Mouse (Mus musculus) heart, postnatal 10 days (tissue): Measurements from ENCODE around the gene Chkb. TPM values are rescaled to one million over a fixed set of nuclear protein-coding genes. Genes with fewer than 3 reads are reported as not detected.

Experiments used
- DNase-seq, 2 experiments: peaks; one replicate each; pipeline ENCODE4 v3.0.0; 2021
- intact Hi-C: fragments of 180-260 bp; cut with DNase I; formaldehyde crosslinking; loops from one replicate; pipeline ENCODE4 v1.15.1; 2025
- total RNA-seq, 2 experiments: library from RNA; stranded (reverse); gene quantifications; 2 replicates each; pipeline ENCODE4 v1.2.3; 2021

The Chkb gene
- total RNA-seq, 2 experiments from 2014 or later, result 71.8 to 73.9 TPM

DNA sequence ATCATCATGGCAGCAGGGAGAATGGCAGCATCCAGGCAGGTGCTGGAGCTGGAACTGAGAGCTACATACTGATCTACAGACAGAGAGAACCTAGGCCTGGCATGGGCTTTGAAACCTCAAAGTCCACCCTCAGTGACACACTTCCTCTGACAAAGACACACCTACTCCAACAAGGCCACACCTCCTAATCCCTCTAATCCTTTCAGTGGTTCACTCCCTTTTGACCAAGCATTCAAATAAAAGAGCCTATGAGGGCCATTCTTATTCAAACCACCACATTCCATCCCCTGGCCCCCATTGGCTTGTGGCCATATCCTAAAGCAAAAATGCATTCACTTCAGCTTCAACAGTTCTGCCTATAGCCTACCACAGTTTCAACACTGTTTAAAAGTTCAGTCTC is 23.0 kb downstream of the Chkb start:
- intact Hi-C loops, result no loop called here
- DNase-seq, result no peak

DNA sequence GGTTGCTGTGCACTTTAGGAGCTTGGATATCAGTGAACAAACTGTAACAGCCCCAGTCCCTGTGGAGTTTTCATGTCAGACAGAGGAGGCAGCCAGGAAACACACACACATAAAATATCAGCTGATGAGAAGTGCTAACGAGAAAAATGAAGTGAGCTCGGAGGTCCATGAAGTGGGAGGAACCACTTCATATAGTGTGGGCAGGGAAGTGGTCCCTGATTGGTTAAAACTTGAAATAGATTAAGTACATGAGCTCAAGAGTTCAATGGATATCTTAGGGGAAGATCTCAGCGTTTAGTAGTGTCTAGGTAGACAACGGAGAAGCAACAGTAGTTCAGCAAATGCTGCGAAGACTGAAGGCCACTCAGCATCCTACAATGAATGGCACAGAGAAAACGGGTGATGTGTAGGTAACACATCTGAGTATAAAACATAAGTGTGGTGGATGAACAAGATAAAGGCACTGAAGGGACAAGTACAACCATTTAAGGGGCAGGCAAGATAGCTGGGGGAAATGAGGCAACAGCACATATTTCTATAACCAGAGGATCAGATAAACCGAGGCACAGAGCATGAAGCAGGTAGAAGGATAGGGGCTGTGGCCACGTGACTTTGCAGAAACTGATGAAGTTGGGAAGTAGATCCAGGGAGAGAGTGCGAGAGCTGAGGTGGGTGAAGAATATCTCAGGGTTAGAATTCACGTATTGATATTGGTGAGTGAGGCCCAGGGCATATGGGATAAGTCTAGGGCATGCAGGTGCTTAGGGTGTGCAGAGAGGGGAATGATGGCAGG is 24.7 kb downstream of the Chkb start:
- intact Hi-C loops, result no loop called here
- no peak for DNase-seq

DNA sequence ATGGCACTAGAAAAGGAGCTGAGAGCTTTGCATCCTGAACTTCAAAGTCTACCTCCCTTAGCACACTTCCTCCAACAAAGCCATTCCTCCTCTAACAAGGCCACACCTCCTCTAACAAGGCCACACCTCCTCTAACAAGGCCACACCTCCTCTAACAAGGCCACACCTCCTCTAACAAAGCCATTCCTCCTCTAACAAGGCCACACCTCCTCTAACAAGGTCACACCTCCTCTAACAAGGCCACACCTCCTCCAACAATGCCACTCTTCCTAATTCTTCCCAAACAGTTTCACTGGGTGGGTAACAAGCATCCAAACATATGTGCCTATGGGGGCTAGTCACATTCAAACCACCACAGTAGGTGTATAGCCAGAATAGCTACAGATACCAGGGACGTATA is 27.2 kb downstream of the Chkb start:
- no peak for DNase-seq
- intact Hi-C loops, result no loop called here

DNA sequence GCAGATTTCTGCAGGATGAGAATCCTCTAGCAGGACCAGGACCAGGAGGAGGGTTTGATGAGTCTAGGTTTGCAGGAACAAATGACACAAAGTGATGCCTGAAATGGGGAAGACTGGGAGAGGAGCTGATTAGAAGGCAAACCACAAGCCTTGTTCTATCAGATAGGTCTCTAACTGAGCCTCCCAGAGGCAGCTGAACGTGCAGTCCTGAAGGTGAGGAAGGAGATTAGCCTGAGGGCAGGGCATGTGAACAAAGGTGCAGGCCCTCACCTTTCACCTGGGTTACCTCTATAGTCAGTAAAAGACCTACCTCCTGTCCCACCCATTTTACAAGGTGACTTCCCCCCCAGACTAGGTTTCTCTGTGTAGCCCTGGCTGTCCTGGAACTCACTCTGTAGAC is 30.0 kb downstream of the Chkb start:
- DNase-seq, result no peak
- intact Hi-C loops, result no loop called here

DNA sequence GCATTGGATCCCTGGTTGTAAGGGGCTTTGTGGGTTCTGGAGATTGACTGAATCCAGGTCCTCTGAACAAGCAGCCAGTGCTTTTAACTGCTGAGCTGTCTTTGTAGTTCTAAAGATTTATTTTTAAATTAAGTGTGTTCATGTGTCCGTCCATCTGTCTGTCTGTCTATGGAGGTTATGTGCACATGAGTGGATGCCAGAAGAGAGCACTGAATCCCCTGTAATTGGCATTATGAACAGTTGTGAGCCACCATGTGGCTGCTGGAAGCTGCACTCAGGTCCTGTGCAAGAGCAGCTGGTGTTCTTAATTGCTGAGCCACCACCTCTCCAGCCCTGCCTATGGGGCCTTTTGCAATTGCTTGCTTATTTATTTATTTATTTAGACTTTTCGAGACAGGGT is 31.6 kb downstream of the Chkb start:
- no peak for DNase-seq
- intact Hi-C loops, result no loop called here

DNA sequence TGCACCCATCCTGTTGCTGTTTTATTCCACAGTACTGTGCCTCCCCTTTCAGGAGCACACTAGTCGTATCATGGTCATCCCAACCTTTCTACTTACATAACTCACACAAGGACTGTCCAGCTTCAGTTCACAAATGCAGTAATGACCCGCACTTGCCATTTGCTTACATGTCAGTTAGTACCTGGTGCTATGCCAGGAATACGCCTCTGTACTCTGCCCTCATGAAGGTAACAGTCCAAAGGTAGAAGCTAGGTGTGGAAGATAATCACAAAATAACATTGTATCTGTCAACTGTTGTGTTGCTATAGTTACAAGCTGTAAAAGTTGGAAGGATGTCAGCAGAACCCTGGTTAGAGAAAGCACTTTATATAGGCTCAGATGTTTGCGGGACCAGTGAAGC is 32.8 kb downstream of the Chkb start:
- intact Hi-C loops, result no loop called here
- no peak for DNase-seq

DNA sequence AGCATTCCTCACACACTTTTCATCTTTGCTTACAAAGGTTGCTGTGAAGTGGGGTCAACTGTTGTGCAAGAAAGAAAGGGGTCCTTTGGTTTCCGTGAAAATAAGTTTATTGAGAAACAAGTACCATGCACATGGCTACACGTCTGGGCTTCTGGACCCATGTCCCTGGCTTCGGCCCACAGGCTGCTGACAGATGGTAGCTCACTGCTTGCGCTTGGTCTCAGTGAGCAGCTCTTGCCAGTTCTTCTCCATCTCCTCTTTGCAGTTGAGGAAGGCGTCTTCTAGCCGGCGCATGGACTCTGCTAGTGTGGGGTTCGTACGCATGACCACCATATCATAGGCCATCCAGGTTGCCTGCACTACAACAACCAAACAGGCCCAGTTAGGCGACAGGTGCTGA is 39.6 kb downstream of the Chkb start:
- intact Hi-C loops, result no loop called here
- DNase-seq, result no peak

DNA sequence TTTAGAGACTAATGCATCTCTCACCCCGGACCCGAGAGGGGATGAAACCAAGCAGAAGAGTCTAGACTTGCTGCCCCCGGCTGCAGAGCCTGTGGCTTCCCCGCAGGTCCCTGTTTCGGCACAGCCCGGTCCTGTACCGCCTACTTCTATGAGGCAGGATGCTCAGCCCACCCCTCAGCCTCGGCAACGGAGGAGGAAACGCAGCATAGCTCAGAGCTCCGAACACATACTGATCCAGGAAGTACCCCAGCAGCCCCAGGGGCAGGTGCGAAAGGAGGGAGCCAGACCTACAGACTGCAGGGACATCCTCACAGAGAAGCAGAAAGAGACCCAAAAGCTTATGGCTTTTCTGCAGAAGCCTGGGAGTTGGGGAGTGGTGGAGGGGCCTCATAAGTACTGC is 42.6 kb downstream of the Chkb start:
- DNase-seq, result no peak
- intact Hi-C loops, result no loop called here

DNA sequence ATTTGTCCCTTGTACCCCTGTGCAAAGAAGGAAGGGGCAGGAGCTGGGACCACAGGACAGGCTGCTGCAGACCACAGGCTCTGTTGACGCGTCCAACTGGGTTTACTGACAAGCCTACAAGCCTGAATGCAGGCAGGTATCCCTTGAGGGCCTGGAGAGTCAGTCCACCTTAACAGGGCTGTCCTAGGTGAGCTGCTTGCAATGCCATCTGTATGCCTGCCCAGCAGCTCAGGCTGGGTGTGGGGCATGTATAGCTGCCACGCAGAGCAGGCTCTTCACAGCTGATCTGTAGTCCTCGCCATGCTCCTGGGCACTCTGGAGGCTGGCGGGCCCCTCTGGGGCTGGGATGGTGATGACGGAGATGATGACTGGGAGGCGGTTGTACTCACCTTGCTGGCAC is 45.1 kb downstream of the Chkb start, which contains the start of gene Klhdc7b:
Gene Klhdc7b (plus strand): TSS at position 301 of the 400 bp plus-strand sequence.
- intact Hi-C loops, result no loop called here
- DNase-seq, result no peak

DNA sequence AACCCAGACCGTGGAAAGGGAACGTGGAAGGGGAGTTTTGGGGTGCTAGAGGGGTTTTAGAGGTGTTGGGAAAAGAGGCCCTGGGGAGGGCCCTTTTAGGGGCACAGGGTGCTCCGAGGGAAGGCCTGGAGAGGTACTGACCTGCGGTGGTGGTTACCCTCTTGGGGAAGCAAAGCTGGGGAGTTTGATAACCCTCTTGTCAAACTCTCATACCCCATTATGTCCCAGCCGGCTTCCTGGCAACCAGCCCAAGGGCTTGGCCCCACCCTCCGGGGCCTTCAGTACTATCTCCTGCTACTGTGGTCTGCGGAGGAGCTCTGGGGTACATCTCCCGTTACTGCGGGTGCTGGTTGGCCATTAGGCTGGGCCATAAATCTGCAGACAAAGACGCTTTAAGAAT is 50.3 kb downstream of the Chkb start:
- DNase-seq, result peak in 1 of 2 experiments; percentile 35

DNA sequence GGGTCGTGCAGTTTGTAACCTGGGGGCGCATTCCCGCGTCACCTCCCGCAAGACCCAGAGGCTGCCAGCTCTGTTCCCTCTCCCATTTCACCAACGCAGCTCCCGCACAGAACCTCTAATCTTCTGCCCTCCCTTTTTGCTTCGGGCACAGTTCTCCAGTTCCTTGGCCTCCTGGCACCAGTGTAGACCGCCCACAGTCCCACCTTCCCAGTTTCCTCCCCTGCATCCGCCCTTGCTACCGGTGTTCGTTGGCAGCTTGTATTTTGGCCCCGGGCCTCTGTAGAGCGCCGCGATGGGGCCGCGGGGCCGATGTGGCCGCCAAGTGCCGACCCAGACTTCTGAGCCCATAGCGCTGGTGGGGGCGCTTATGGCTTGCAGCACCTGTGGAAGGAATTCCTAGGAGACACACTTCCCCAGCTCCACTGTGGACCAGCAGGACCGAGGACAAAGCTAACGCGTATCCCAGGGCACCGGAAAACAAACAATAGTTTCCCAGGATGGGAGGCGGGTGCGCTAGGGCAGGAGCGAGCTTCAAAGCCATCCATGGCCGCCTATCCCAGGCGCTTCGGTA is 50.8 kb downstream of the Chkb start, which contains the start of gene Odf3b:
Gene Odf3b (minus strand): TSS at position 452 of the 571 bp plus-strand sequence.
- intact Hi-C loops, result loop anchor here (2.0 to 5.0 kb wide), 2 partner anchors 50 to 148 kb away; partner anchors contain the start of genes C730034F03Rik, Chkb and Gm44502
- DNase-seq, result peak; percentile 54 to 57

More for the DNA sequence above, 50.3 kb downstream of the Chkb start:
- intact Hi-C loops, result loop anchor here (2.0 to 5.0 kb wide), 2 partner anchors 49 to 148 kb away; partner anchors contain the start of genes C730034F03Rik, Chkb and Gm44502

DNA sequence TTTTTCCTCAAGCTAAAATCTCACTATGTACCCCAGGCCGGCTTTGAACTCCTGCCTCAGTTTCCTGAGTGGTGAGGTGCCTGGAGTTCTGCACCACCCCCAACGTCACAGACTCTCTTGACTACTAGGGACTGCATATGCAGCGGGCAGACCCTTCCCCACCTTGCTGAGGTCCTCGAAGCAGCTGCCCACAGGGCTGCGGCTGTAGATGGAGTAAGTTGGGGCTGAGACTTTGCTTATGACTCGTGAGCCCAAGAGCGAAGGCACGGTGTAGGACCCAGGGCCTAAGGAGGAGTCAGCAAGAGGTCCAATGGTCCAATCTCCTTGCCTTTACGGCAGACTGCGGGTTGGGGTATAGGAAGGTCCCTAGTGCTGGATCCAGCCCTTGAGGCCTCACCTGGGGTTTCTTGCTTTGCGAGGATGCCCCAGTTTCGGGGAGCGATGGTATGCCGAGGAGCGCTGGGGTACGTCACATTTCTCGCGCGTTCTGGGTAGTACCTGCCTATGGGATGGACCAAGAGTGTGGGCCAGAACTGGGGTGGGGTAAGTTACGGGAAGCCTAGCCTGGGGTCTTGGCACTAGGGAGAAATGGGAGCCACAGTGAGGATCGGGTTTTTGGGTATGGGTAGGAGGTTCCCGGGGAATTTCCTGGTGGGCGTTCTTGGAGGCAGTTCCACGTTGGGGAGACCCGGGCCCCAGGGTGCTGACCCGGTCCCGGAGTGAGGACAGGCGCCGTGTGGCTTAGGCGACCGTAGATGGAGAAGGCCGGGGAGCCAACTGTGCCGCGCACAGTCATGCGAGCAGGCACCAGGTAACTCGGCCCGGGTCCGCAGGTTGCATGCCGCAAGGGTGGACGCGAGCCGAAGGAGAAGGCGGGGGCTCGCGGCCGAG is 51.5 kb downstream of the Chkb start:
- intact Hi-C loops, result loop anchor here (2.0 to 5.0 kb wide), 2 partner anchors 51 to 149 kb away; partner anchors contain the start of genes C730034F03Rik, Chkb and Gm44502
- DNase-seq, result no peak

DNA sequence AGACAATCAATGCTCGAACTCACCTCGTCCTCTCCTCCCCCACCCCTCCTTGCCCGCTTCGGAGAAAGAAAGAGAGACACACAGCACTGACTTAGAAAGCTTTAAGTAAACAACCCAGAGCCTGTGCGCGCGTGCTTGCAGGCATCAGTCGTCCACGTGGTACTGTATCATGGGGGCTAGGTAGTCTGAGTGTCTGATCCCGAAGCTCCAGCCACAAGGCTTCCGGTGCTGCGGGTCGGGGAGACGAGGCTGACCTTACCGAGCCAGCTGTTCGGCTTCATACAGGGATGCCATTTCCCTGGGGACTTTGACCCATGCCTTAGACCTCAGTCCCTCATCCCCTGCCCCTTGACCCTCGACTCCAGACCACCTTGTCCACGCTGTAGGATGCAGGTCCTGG is 52.3 kb downstream of the Chkb start:
- intact Hi-C loops, result loop anchor here (5.0 kb wide), 1 partner anchor 150 kb away; no protein-coding TSS in a partner anchor

DNA sequence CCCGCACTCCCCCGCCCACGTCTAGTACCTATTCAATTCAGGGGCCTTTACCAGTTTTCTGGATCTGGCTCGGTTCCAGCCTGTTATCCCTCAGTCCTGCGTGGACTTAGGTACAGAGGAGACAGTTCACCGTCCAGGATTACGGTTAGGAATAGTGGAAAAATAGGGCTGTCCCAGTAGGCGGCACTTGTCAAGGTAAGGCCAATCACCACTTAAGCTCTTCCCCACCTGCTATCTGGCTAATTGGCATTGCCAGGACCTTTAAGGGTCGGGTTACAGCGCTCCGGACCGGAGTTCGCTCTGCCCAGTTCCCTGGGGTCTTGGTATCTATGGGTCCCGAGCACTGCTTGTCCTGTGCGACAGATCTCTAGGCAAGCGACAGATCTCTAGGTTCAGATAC is 52.8 kb downstream of the Chkb start, which contains the start of gene Tymp:
Gene Tymp (minus strand): TSS at position 83 of the 400 bp plus-strand sequence.
- intact Hi-C loops, result loop anchor here (5.0 kb wide), 1 partner anchor 150 kb away; no protein-coding TSS in a partner anchor
- no peak for DNase-seq

More for the DNA sequence above, 52.3 kb downstream of the Chkb start:
- no peak for DNase-seq

Other genes with a start within 250 kb of the Chkb start
- 100 to 1,000 TPM; 115 to 145 TPM for gene Plxnb2, start 249.1 kb downstream of the Chkb start, total RNA-seq
- gene Dennd6b, start 233.4 kb downstream of the Chkb start, total RNA-seq, result 1 to 10 TPM; 8.6 TPM
- 10 to 100 TPM; 59.5 to 60.6 TPM for gene Ppp6r2, start 218.4 kb downstream of the Chkb start, total RNA-seq
- 10 to 100 TPM; 71.2 to 77.1 TPM for gene Sbf1, start 114.6 kb downstream of the Chkb start, total RNA-seq
- gene Adm2, start 107.2 kb downstream of the Chkb start, total RNA-seq, result not detected
- gene Miox, start 95.5 kb downstream of the Chkb start, total RNA-seq, result not detected
- 10 to 100 TPM; 44.2 to 48.9 TPM for gene Lmf2, start 74.2 kb downstream of the Chkb start, total RNA-seq
- gene Ncaph2, start 74.2 kb downstream of the Chkb start, total RNA-seq, result 10 to 100 TPM; 79.2 to 80.9 TPM
- 10 to 100 TPM; 20.5 to 22.0 TPM for gene Sco2, start 56.1 kb downstream of the Chkb start, total RNA-seq
- gene Tymp, start 52.9 kb downstream of the Chkb start, total RNA-seq, result under 1 TPM; 0.31 to 0.64 TPM
- gene Odf3b, start 50.6 kb downstream of the Chkb start, total RNA-seq, result 1 to 10 TPM; 1.3 to 1.5 TPM
- gene Klhdc7b, start 45.0 kb downstream of the Chkb start, total RNA-seq, result not detected
- gene Syce3, start 19.4 kb downstream of the Chkb start, total RNA-seq, result not detected
- gene Cpt1b, start 4.0 kb downstream of the Chkb start, total RNA-seq, result 100 to 1,000 TPM; 700 to 720 TPM
- gene C730034F03Rik, start 319 bp downstream of the Chkb start, total RNA-seq, result 1 to 10 TPM; 1.9 to 2.4 TPM
- 10 to 100 TPM; 14.6 to 15.4 TPM for gene Gm44502, start 212 bp downstream of the Chkb start, total RNA-seq
- gene Mapk8ip2, start 24.0 kb upstream of the Chkb start, total RNA-seq, result under 1 TPM; 0.05 to 0.12 TPM
- gene Arsa, start 47.5 kb upstream of the Chkb start, total RNA-seq, result 10 to 100 TPM; 18.1 to 18.4 TPM
- gene Shank3, start 69.7 kb upstream of the Chkb start, total RNA-seq, result 10 to 100 TPM; 82.6 to 86.1 TPM
- 1 to 10 TPM in 1 of 2 experiments, under 1 TPM in 1; 0.55 to 1.5 TPM for gene Acr, start 138.4 kb upstream of the Chkb start, total RNA-seq
- 1 to 10 TPM; 8.0 to 9.1 TPM for gene Rabl2, start 162.0 kb upstream of the Chkb start, total RNA-seq